Mouse (Mus musculus): ENCODE measurements around the gene Cdc42ep4. TPM values are rescaled to one million over a fixed set of nuclear protein-coding genes. Genes with fewer than 3 reads are reported as not detected.
A peak's percentile ranks its signal among the peaks of the same experiment; 100 is the strongest.

Gene Cdc42ep4
- polyA plus RNA-seq, 1 experiment = not detected

GRCm38 (mm10) chr11:113708629-113709213 is 43.0 kb downstream of the Cdc42ep4 start:
- Histone ChIP-seq H3K4me3 (ENCODE audit: insufficient read depth, low read depth, low read length) (no peak overlapping the region), H3K4me1 (ENCODE audit: control insufficient read depth, insufficient read depth, low read length) (peaks cover 10% of the 10 kb centered on the region; the same call in 1 of the 2 replicates), H3K27ac (ENCODE audit: insufficient read depth, low read depth, low read length) (no peak overlapping the region)
- 91% methylated on average over 19 of the region's 19 CpGs for WGBS
- TF ChIP-seq POLR2A (IDR thresholded peaks at IDR 0.05; ENCODE audit: insufficient read depth, low read depth, low read length) = no peak
- TF ChIP-seq CTCF (IDR thresholded peaks at IDR 0.05; ENCODE audit: insufficient read depth, low read depth, low read length) = no peak

- WGBS = 95% methylated on average over 15 of the region's 15 CpGs
- H3K4me1 ChIP-seq (ENCODE audit: control insufficient read depth, insufficient read depth, low read length) = peaks cover 10% of the 10 kb centered on the region; the same call in 1 of the 2 replicates
- no peak overlapping the region for H3K4me3 ChIP-seq (ENCODE audit: insufficient read depth, low read depth, low read length)
- no peak overlapping the region for H3K27ac ChIP-seq (ENCODE audit: insufficient read depth, low read depth, low read length)
- no peak for TF ChIP-seq POLR2A (IDR thresholded peaks at IDR 0.05; ENCODE audit: insufficient read depth, low read depth, low read length)
- TF ChIP-seq CTCF (IDR thresholded peaks at IDR 0.05; ENCODE audit: insufficient read depth, low read depth, low read length) = no peak
Measured at GRCm38 (mm10) chr11:113705966-113706652, 45.6 kb downstream of the Cdc42ep4 start.

GRCm38 (mm10) chr11:113703758-113704157 is 47.9 kb downstream of the Cdc42ep4 start:
- 23% methylated on average over 5 of the region's 5 CpGs for WGBS
- H3K27ac ChIP-seq (ENCODE audit: insufficient read depth, low read depth, low read length) = no peak overlapping the region
- H3K4me3 ChIP-seq (ENCODE audit: insufficient read depth, low read depth, low read length) = no peak overlapping the region
- TF ChIP-seq POLR2A (IDR thresholded peaks at IDR 0.05; ENCODE audit: insufficient read depth, low read depth, low read length) = no peak
- TF ChIP-seq CTCF (IDR thresholded peaks at IDR 0.05; ENCODE audit: insufficient read depth, low read depth, low read length) = peak; percentile 89
- no peaks in the 10 kb centered on the region for H3K4me1 ChIP-seq (ENCODE audit: control insufficient read depth, insufficient read depth, low read length)

- WGBS = 85% methylated on average over 7 of the region's 7 CpGs
- no peak overlapping the region for H3K4me3 ChIP-seq (ENCODE audit: insufficient read depth, low read depth, low read length)
- no peaks in the 10 kb centered on the region for H3K4me1 ChIP-seq (ENCODE audit: control insufficient read depth, insufficient read depth, low read length)
- H3K27ac ChIP-seq (ENCODE audit: insufficient read depth, low read depth, low read length) = no peak overlapping the region
- TF ChIP-seq CTCF (IDR thresholded peaks at IDR 0.05; ENCODE audit: insufficient read depth, low read depth, low read length) = no peak
- no peak for TF ChIP-seq POLR2A (IDR thresholded peaks at IDR 0.05; ENCODE audit: insufficient read depth, low read depth, low read length)
Measured at GRCm38 (mm10) chr11:113699643-113700042, 52.0 kb downstream of the Cdc42ep4 start.

- Histone ChIP-seq H3K4me1 (ENCODE audit: control insufficient read depth, insufficient read depth, low read length) (no peaks in the 10 kb centered on the region), H3K4me3 (ENCODE audit: insufficient read depth, low read depth, low read length) (no peak overlapping the region), H3K27ac (ENCODE audit: insufficient read depth, low read depth, low read length) (no peak overlapping the region)
- 78% methylated on average over 12 of the region's 12 CpGs for WGBS
- TF ChIP-seq POLR2A (IDR thresholded peaks at IDR 0.05; ENCODE audit: insufficient read depth, low read depth, low read length) (no peak), CTCF (IDR thresholded peaks at IDR 0.05; ENCODE audit: insufficient read depth, low read depth, low read length) (no peak)
Measured at GRCm38 (mm10) chr11:113698013-113698545, 53.6 kb downstream of the Cdc42ep4 start.

- Histone ChIP-seq H3K27ac (ENCODE audit: insufficient read depth, low read depth, low read length) (peak overlapping the region; percentile 6), H3K4me1 (ENCODE audit: control insufficient read depth, insufficient read depth, low read length) (no peaks in the 10 kb centered on the region), H3K4me3 (ENCODE audit: insufficient read depth, low read depth, low read length) (no peak overlapping the region)
- WGBS = 71% methylated on average over 5 of the region's 5 CpGs
- TF ChIP-seq POLR2A (IDR thresholded peaks at IDR 0.05; ENCODE audit: insufficient read depth, low read depth, low read length) (no peak), CTCF (IDR thresholded peaks at IDR 0.05; ENCODE audit: insufficient read depth, low read depth, low read length) (no peak)
Measured at GRCm38 (mm10) chr11:113697571-113697970, 54.1 kb downstream of the Cdc42ep4 start.

GRCm38 (mm10) chr11:113691851-113692250 is 59.8 kb downstream of the Cdc42ep4 start:
- 53% methylated on average over 3 of the region's 3 CpGs for WGBS
- Histone ChIP-seq H3K27ac (ENCODE audit: insufficient read depth, low read depth, low read length) (no peak overlapping the region), H3K4me1 (ENCODE audit: control insufficient read depth, insufficient read depth, low read length) (peaks cover 5% of the 10 kb centered on the region; the same call in 1 of the 2 replicates), H3K4me3 (ENCODE audit: insufficient read depth, low read depth, low read length) (no peak overlapping the region)
- TF ChIP-seq CTCF (IDR thresholded peaks at IDR 0.05; ENCODE audit: insufficient read depth, low read depth, low read length) (no peak), POLR2A (IDR thresholded peaks at IDR 0.05; ENCODE audit: insufficient read depth, low read depth, low read length) (no peak)

- TF ChIP-seq POLR2A (IDR thresholded peaks at IDR 0.05; ENCODE audit: insufficient read depth, low read depth, low read length) = no peak
- TF ChIP-seq CTCF (IDR thresholded peaks at IDR 0.05; ENCODE audit: insufficient read depth, low read depth, low read length) = no peak
- H3K27ac ChIP-seq (ENCODE audit: insufficient read depth, low read depth, low read length) = no peak overlapping the region
- no peak overlapping the region for H3K4me3 ChIP-seq (ENCODE audit: insufficient read depth, low read depth, low read length)
- H3K4me1 ChIP-seq (ENCODE audit: control insufficient read depth, insufficient read depth, low read length) = peaks cover 5% of the 10 kb centered on the region; the same call in 1 of the 2 replicates
- 87% methylated on average over 5 of the region's 5 CpGs for WGBS
Measured at GRCm38 (mm10) chr11:113691318-113691717, 60.4 kb downstream of the Cdc42ep4 start.

- H3K27ac ChIP-seq (ENCODE audit: insufficient read depth, low read depth, low read length) = no peak overlapping the region
- WGBS = 83% methylated on average over 12 of the region's 12 CpGs
- TF ChIP-seq CTCF (IDR thresholded peaks at IDR 0.05; ENCODE audit: insufficient read depth, low read depth, low read length) (no peak), POLR2A (IDR thresholded peaks at IDR 0.05; ENCODE audit: insufficient read depth, low read depth, low read length) (no peak)
Measured at GRCm38 (mm10) chr11:113690506-113690905, 61.2 kb downstream of the Cdc42ep4 start.

More at GRCm38 (mm10) chr11:113690506-113690905, 61.2 kb downstream of the Cdc42ep4 start:
- no peak overlapping the region for H3K4me3 ChIP-seq (ENCODE audit: insufficient read depth, low read depth, low read length)
- H3K4me1 ChIP-seq (ENCODE audit: control insufficient read depth, insufficient read depth, low read length) = peaks cover 5% of the 10 kb centered on the region; the same call in 1 of the 2 replicates

Data from olfactory bulb, adult 2 months (tissue).